ENCODE assay signal across 8 mouse cellular contexts in genomic region chr2:173173521-173174511, GRCm38 (mm10). TPM values are rescaled to one million over a fixed set of nuclear protein-coding genes. Genes with fewer than 3 reads are reported as not detected.
DNase-seq lines count a peak whose midpoint lies in the region; ATAC-seq lines count a peak whose summit lies in the region.

No protein-coding gene starts in this region.

- peak; percentile 36 for DNase-seq in urinary bladder, postnatal 14 days (ENCODE audit: low spot score)
- DNase-seq in urinary bladder, postnatal 10 days (ENCODE audit: low spot score): no peak
- peak; percentile 37 for DNase-seq in fibroblast of lung, adult 2 months (ENCODE audit: low read depth)
- DNase-seq in heart, postnatal 14 days: peak; percentile 36 to 44
- DNase-seq in kidney, postnatal 36 days: peak; percentile 80 to 93
- DNase-seq in liver, embryonic 11.5 days (ENCODE audit: low spot score): peak; percentile 49
- peak; percentile 78 for DNase-seq in neural tube, embryonic 11.5 days (ENCODE audit: low spot score)
- DNase-seq in thymus, postnatal 14 days: peak; percentile 60

- H3K27me3 ChIP-seq in liver, embryonic 11.5 days (replicated peaks; ENCODE audit: control insufficient read depth, insufficient read depth, low read length): peaks cover 26% of the 10 kb centered on the region
- no peaks in the 10 kb centered on the region for H3K27me3 ChIP-seq in neural tube, embryonic 11.5 days (ENCODE audit: control insufficient read depth, insufficient read depth, low read length)

- H3K9ac ChIP-seq in liver, embryonic 11.5 days (ENCODE audit: low read depth, low read length): no peak overlapping the region
- H3K9ac ChIP-seq in neural tube, embryonic 11.5 days (ENCODE audit: low read length): peak overlapping the region; percentile 50

- peak overlapping the region; percentile 59 for H3K4me2 ChIP-seq in liver, embryonic 11.5 days
- H3K4me2 ChIP-seq in neural tube, embryonic 11.5 days (ENCODE audit: low read depth): peak overlapping the region; percentile 50

- H3K4me3 ChIP-seq in liver, embryonic 11.5 days (ENCODE audit: low read depth, low read length): peak overlapping the region; percentile 19
- no peak overlapping the region; the same call in 1 of the 2 replicates for H3K4me3 ChIP-seq in neural tube, embryonic 11.5 days (ENCODE audit: low read depth, low read length)

- H3K4me1 ChIP-seq in liver, embryonic 11.5 days (replicated peaks; ENCODE audit: control insufficient read depth, insufficient read depth, low read length): peaks cover 10% of the 10 kb centered on the region; the same call in 1 of the 2 replicates
- peaks cover 32% of the 10 kb centered on the region for H3K4me1 ChIP-seq in neural tube, embryonic 11.5 days (ENCODE audit: control insufficient read depth, insufficient read depth, low read length)

- 0 out of 2 replicates have a peak overlapping the region, but pooled peaks have one; percentile 22 for H3K27ac ChIP-seq in liver, embryonic 11.5 days (ENCODE audit: low read depth, low read length)
- peak overlapping the region; percentile 92 for H3K27ac ChIP-seq in neural tube, embryonic 11.5 days (ENCODE audit: low read depth, low read length)

- WGBS in liver, embryonic 11.5 days: 7% methylated on average over 22 of the region's 22 CpGs
- 4% methylated on average over 22 of the region's 22 CpGs for WGBS in neural tube, embryonic 11.5 days

- intact Hi-C loops in heart, postnatal 14 days (cut with DNase I): no loop called here

- H3K9me3 ChIP-seq in liver, embryonic 11.5 days (ENCODE audit: control insufficient read depth, low read length): no peaks in the 10 kb centered on the region
- no peaks in the 10 kb centered on the region for H3K9me3 ChIP-seq in neural tube, embryonic 11.5 days (ENCODE audit: control insufficient read depth, low read length)

- no peaks in the 10 kb centered on the region for H3K36me3 ChIP-seq in liver, embryonic 11.5 days (ENCODE audit: control insufficient read depth, insufficient read depth, low read length)
- no peaks in the 10 kb centered on the region for H3K36me3 ChIP-seq in neural tube, embryonic 11.5 days (ENCODE audit: control insufficient read depth, insufficient read depth, low read length)

- peak; percentile 80 for ATAC-seq in liver, embryonic 11.5 days (replicated peaks; ENCODE audit: low FRiP score)
- peak; percentile 74 for ATAC-seq in neural tube, embryonic 11.5 days (ENCODE audit: insufficient read depth, low FRiP score, low TSS enrichment)

RNA-seq across cellular contexts. Expression of gene Pck1, which starts 21.0 kb away (rescaled TPM):
- total RNA-seq in heart, postnatal 14 days (2021): 10 to 100 TPM in 1 of 2 experiments, 1 to 10 TPM in 1; 7.2 to 42.3 TPM
- 0.17 and 0.23 TPM in 2 replicates for polyA plus RNA-seq in liver, embryonic 11.5 days (2014; fragmentation: Nextera tagmentation; extraction: Ambion mirVana)
- not detected in 2 replicates for polyA plus RNA-seq in neural tube, embryonic 11.5 days (2014; fragmentation: Nextera tagmentation; extraction: Ambion mirVana)

RNA-seq across cellular contexts. Expression of gene Zbp1, which starts 44.9 kb away (rescaled TPM):
- total RNA-seq in heart, postnatal 14 days (2021): under 1 TPM; 0.31 to 0.44 TPM
- polyA plus RNA-seq in liver, embryonic 11.5 days (2014; fragmentation: Nextera tagmentation; extraction: Ambion mirVana): not detected in 2 replicates
- polyA plus RNA-seq in neural tube, embryonic 11.5 days (2014; fragmentation: Nextera tagmentation; extraction: Ambion mirVana): not detected in 2 replicates

RNA-seq across cellular contexts. Expression of gene Ctcfl, which starts 54.5 kb away (rescaled TPM):
- total RNA-seq in heart, postnatal 14 days (2021): under 1 TPM; 0.07 TPM
- 0.07 TPM in 1 of 2 replicates, not detected in the other for polyA plus RNA-seq in liver, embryonic 11.5 days (2014; fragmentation: Nextera tagmentation; extraction: Ambion mirVana)
- 0.09 TPM in 1 of 2 replicates, not detected in the other for polyA plus RNA-seq in neural tube, embryonic 11.5 days (2014; fragmentation: Nextera tagmentation; extraction: Ambion mirVana)
